Mouse (Mus musculus) MEL (cell line): ENCODE results near the gene Mrtfa. TPM values are rescaled to one million over a fixed set of nuclear protein-coding genes. Genes with fewer than 3 reads are reported as not detected.

ENCODE experiments used
- DNase-seq: peaks from one replicate; pipeline ENCODE4 v3.0.0; 2011; ENCODE audit warnings: low read depth, low spot score
- H3K27ac ChIP-seq: 2 replicates; pipeline ENCODE4 v1.5.1; 2012; ENCODE audit warnings: low read depth, mild to moderate bottlenecking, control low read depth, low read length, moderate library complexity; ENCODE audit not compliant: control insufficient read depth
- H3K27me3 ChIP-seq, 2 experiments: fragments of 150-350 bp in 1 of 2; sonication (generic) in 1 of 2; 2 replicates each; pipeline ENCODE4 v1.6.1; 2012; ENCODE audit warnings: low read length in 2 of 2, mild to moderate bottlenecking in 2 of 2, improper control_type of control experiment in 1 of 2, moderate library complexity in 1 of 2; ENCODE audit not compliant: insufficient read depth in 2 of 2, control insufficient read depth in 1 of 2
- H3K36me3 ChIP-seq, 2 experiments: 2 replicates each; pipeline ENCODE4 v1.6.1; 2012 to 2014; ENCODE audit warnings: low read length in 2 of 2, improper control_type of control experiment in 1 of 2, inconsistent platforms in 1 of 2, mild to moderate bottlenecking in 1 of 2; ENCODE audit not compliant: insufficient read depth in 2 of 2, control insufficient read depth in 1 of 2
- H3K4me1 ChIP-seq, 2 experiments: fragments of 150-350 bp in 1 of 2; sonication (generic) in 1 of 2; 2 replicates each; pipeline ENCODE4 v1.6.1; 2012; ENCODE audit warnings: low read length in 2 of 2, improper control_type of control experiment in 1 of 2, mild to moderate bottlenecking in 1 of 2; ENCODE audit not compliant: insufficient read depth in 2 of 2, control insufficient read depth in 1 of 2
- H3K4me3 ChIP-seq, 2 experiments: fragments of 150-350 bp in 1 of 2; sonication (generic) in 1 of 2; 2 replicates each; pipeline ENCODE4 v1.5.1; 2012; ENCODE audit warnings: low read depth in 2 of 2, low read length in 2 of 2, mild to moderate bottlenecking in 2 of 2, moderate library complexity in 2 of 2, control low read depth in 1 of 2, improper control_type of control experiment in 1 of 2; ENCODE audit not compliant: control insufficient read depth in 1 of 2, insufficient read depth in 1 of 2
- H3K79me2 ChIP-seq: 2 replicates; pipeline ENCODE4 v1.6.1; 2012; ENCODE audit warnings: mild to moderate bottlenecking, low read length, moderate library complexity; ENCODE audit not compliant: control insufficient read depth, poor library complexity, insufficient read depth
- H3K9ac ChIP-seq: 2 replicates; pipeline ENCODE4 v1.6.1; 2012; ENCODE audit warnings: low read depth, mild to moderate bottlenecking, control low read depth, low read length, moderate library complexity; ENCODE audit not compliant: control insufficient read depth, poor library complexity, severe bottlenecking
- H3K9me3 ChIP-seq: fragments of 150-350 bp; sonication (generic); replicated peaks from 2 replicates; pipeline ENCODE4 v1.6.1; 2012; ENCODE audit warnings: mild to moderate bottlenecking, low read length, improper control_type of control experiment, moderate library complexity; ENCODE audit not compliant: insufficient read depth
- BHLHE40 ChIP-seq: IDR thresholded peaks from 2 replicates; pipeline ENCODE4 v1.6.1; 2012; ENCODE audit warnings: low read depth, mild to moderate bottlenecking, inconsistent platforms, low read length, improper control_type of control experiment, borderline replicate concordance
- CTCF ChIP-seq, 3 experiments: IDR thresholded peaks in 2 of 3; conservative IDR thresholded peaks in 1 of 3; 2 replicates each; pipeline ENCODE4 v1.5.1; 2011 to 2012; ENCODE audit warnings: low read length in 3 of 3, low read depth in 2 of 3, mild to moderate bottlenecking in 2 of 3, improper control_type of control experiment in 1 of 3, inconsistent platforms in 1 of 3, mixed read lengths in 1 of 3, moderate library complexity in 1 of 3; ENCODE audit not compliant: control insufficient read depth in 1 of 3, insufficient read depth in 1 of 3, poor library complexity in 1 of 3, severe bottlenecking in 1 of 3
- ELF1 ChIP-seq: IDR thresholded peaks from 2 replicates; pipeline ENCODE4 v1.6.1; 2014; ENCODE audit warnings: low read depth, mild to moderate bottlenecking, inconsistent platforms, low read length, improper control_type of control experiment, moderate library complexity
- EP300 ChIP-seq, 2 experiments: IDR thresholded peaks; 2 replicates each; pipeline ENCODE4 v1.6.1; 2011; ENCODE audit warnings: improper control_type of control experiment in 2 of 2, low read length in 2 of 2, low read depth in 1 of 2, mild to moderate bottlenecking in 1 of 2
- GABPA ChIP-seq: IDR thresholded peaks from 2 replicates; pipeline ENCODE4 v1.6.1; 2012; ENCODE audit warnings: low read depth, mild to moderate bottlenecking, inconsistent platforms, low read length, improper control_type of control experiment, moderate library complexity
- JUND ChIP-seq: IDR thresholded peaks from 2 replicates; pipeline ENCODE4 v1.6.1; 2011; ENCODE audit warnings: low read depth, mild to moderate bottlenecking, improper control_type of control experiment, low read length
- MAFK ChIP-seq: IDR thresholded peaks from 2 replicates; pipeline ENCODE4 v1.6.1; 2011; ENCODE audit warnings: low read depth, mild to moderate bottlenecking, low read length, improper control_type of control experiment, borderline replicate concordance
- MAZ ChIP-seq: IDR thresholded peaks from 2 replicates; pipeline ENCODE4 v1.6.1; 2012; ENCODE audit warnings: low read depth, mild to moderate bottlenecking, inconsistent platforms, low read length, improper control_type of control experiment
- MEF2A ChIP-seq: IDR thresholded peaks from 2 replicates; pipeline ENCODE4 v1.6.1; 2014; ENCODE audit warnings: low read depth, mild to moderate bottlenecking, inconsistent platforms, low read length, improper control_type of control experiment; ENCODE audit not compliant: poor library complexity, insufficient replicate concordance, severe bottlenecking; ENCODE audit errors: extremely low read depth
- MXI1 ChIP-seq: IDR thresholded peaks from 2 replicates; pipeline ENCODE4 v1.6.1; 2011; ENCODE audit warnings: mild to moderate bottlenecking, low read depth, low read length, improper control_type of control experiment
- MYB ChIP-seq: IDR thresholded peaks from 2 replicates; pipeline ENCODE4 v1.6.1; 2011; ENCODE audit warnings: mild to moderate bottlenecking, low read depth, low read length, improper control_type of control experiment
- NELFE ChIP-seq: IDR thresholded peaks from 2 replicates; pipeline ENCODE4 v1.6.1; 2011; ENCODE audit warnings: low read depth, low read length, improper control_type of control experiment
- POLR2A ChIP-seq, 2 experiments: IDR thresholded peaks; 2 replicates each; pipeline ENCODE4 v1.6.1; 2011 to 2012; ENCODE audit warnings: low read length in 2 of 2, mild to moderate bottlenecking in 2 of 2, control low read depth in 1 of 2, improper control_type of control experiment in 1 of 2, low read depth in 1 of 2, moderate library complexity in 1 of 2; ENCODE audit not compliant: control insufficient read depth in 1 of 2, insufficient read depth in 1 of 2, poor library complexity in 1 of 2
- SIN3A ChIP-seq: IDR thresholded peaks from 2 replicates; pipeline ENCODE4 v1.6.1; 2012; ENCODE audit warnings: low read length, improper control_type of control experiment, inconsistent platforms
- TCF12 ChIP-seq: IDR thresholded peaks from 2 replicates; pipeline ENCODE4 v1.6.1; 2014; ENCODE audit warnings: low read depth, mild to moderate bottlenecking, inconsistent platforms, low read length, improper control_type of control experiment, moderate library complexity
- UBTF ChIP-seq: IDR thresholded peaks from 2 replicates; pipeline ENCODE4 v1.6.1; 2012; ENCODE audit warnings: low read depth, mild to moderate bottlenecking, inconsistent platforms, low read length, improper control_type of control experiment, moderate library complexity, borderline replicate concordance; ENCODE audit not compliant: insufficient read depth
- USF2 ChIP-seq, 2 experiments: IDR thresholded peaks; 2 replicates each; pipeline ENCODE4 v1.6.1; 2011 to 2012; ENCODE audit warnings: improper control_type of control experiment in 2 of 2, low read length in 2 of 2, borderline replicate concordance in 1 of 2, inconsistent platforms in 1 of 2, low read depth in 1 of 2, mild to moderate bottlenecking in 1 of 2; ENCODE audit not compliant: insufficient read depth in 1 of 2
- ZMIZ1 ChIP-seq: IDR thresholded peaks from 2 replicates; pipeline ENCODE4 v1.6.1; 2012; ENCODE audit warnings: low read depth, mild to moderate bottlenecking, inconsistent platforms, low read length, improper control_type of control experiment, moderate library complexity
- ZNF384 ChIP-seq: IDR thresholded peaks from 2 replicates; pipeline ENCODE4 v1.6.1; 2012; ENCODE audit warnings: low read depth, mild to moderate bottlenecking, inconsistent platforms, low read length, improper control_type of control experiment
- polyA plus RNA-seq, 2 experiments: library from polyadenylated mRNA; stranded (reverse) in 1 of 2; unstranded in 1 of 2; fragments of >175 nt in 1 of 2; fragments of >200 nt in 1 of 2; gene quantifications; 2 replicates each; pipeline versions ENCODE4 v1.2.1 to v1.2.4; 2012; ENCODE audit warnings: low replicate concordance in 2 of 2, low read depth in 1 of 2; ENCODE audit not compliant: insufficient read length in 2 of 2, insufficient read depth in 1 of 2, missing spikeins in 1 of 2
- total RNA-seq: library from RNA; depleted of rRNA; stranded (reverse); fragments of 300-350 nt; gene quantifications from 2 replicates; pipeline ENCODE4 v1.2.3, GENCODE M21; 2012

The Mrtfa gene
- total and polyA plus RNA-seq, 3 experiments = 2.6 to 11.9 TPM; not detected in 1

DNA sequence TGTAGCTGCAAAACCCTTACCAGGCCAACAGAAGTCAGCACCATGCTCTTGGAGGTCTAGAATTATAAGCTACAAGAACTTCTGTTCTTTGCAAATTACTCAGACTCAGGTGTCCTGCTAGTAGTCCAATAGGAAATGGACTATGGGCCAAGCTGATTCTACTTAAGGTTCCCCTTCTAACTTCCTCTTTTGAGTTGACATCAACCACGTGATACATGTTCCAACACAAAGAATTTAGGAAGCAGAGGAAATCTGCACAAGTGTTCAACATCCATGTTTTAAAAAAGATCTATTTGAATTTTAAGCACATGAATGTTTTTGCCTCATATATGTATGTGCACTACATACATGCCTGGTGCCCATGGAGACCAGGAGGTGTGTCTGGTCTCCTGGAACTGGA is 116.0 kb downstream of the Mrtfa start (continued):
- TF ChIP-seq NELFE (no peak), ELF1 (no peak), MAFK (no peak), MEF2A (no peak), BHLHE40 (no peak), UBTF (no peak), JUND (no peak), TCF12 (no peak), MAZ (no peak), POLR2A (IDR thresholded peaks at IDR 0.05; ENCODE audit: control insufficient read depth in 1 of 2, insufficient read depth in 1 of 2, low read depth in 1 of 2, low read length in 2 of 2, poor library complexity in 1 of 2) (no peak), EP300 (IDR thresholded peaks at IDR 0.05; ENCODE audit: low read depth in 1 of 2, low read length in 2 of 2) (peak in 1 of 2 experiments; percentile 35; a peak in 1 of 4 replicates)

DNA sequence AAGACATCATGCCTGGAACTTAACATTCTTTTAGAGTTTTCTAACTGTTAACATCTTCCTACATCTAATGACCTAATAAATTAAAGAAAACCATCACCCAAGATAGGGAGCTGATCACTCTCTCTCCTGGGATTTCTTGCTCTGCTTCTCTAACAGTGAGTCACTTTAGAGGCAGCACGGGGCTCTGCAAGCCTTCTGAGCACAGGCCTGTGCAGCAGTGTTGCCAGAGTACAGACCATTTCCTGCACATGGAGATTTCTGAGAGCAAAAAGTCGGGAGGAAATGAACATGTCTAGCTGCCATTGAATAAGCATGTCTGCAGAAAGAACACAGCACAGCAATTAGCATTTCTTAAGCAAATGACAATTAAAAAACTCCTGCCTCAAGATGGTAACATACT is 116.8 kb downstream of the Mrtfa start:
- no peak for DNase-seq
- TF ChIP-seq GABPA = no peak
- TF ChIP-seq MYB = no peak
- TF ChIP-seq EP300 (IDR thresholded peaks at IDR 0.05; ENCODE audit: low read depth in 1 of 2, low read length in 2 of 2) = no peak
- no peak for TF ChIP-seq MXI1
- TF ChIP-seq BHLHE40 = no peak
- TF ChIP-seq MAZ = no peak
- no peak for TF ChIP-seq CTCF (IDR thresholded peaks at IDR 0.05 in 2 of 3, conservative IDR thresholded peaks at IDR 0.05 in 1 of 3; ENCODE audit: control insufficient read depth in 1 of 3, insufficient read depth in 1 of 3, low read depth in 2 of 3, low read length in 3 of 3, poor library complexity in 1 of 3, severe bottlenecking in 1 of 3)
- TF ChIP-seq ZMIZ1 = no peak
- no peak for TF ChIP-seq SIN3A
- TF ChIP-seq ZNF384 = no peak
- no peak for TF ChIP-seq ELF1
- TF ChIP-seq USF2 (IDR thresholded peaks at IDR 0.05; ENCODE audit: borderline replicate concordance in 1 of 2, insufficient read depth in 1 of 2, low read depth in 1 of 2, low read length in 2 of 2) = no peak
- H3K27ac ChIP-seq = no peak overlapping the region

More for the DNA sequence above, 116.8 kb downstream of the Mrtfa start:
- H3K27me3 ChIP-seq = no peaks in the 10 kb centered on the region
- H3K79me2 ChIP-seq = no peaks in the 10 kb centered on the region
- no peak overlapping the region for H3K4me3 ChIP-seq
- peaks cover 0 to 7% of the 10 kb centered on the region in 2 experiments; a peak in 1 of 4 replicates for H3K4me1 ChIP-seq
- no peak overlapping the region for H3K9ac ChIP-seq
- H3K36me3 ChIP-seq = peaks cover 0 to 8% of the 10 kb centered on the region in 2 experiments; a peak in 2 of 4 replicates
- no peaks in the 10 kb centered on the region for H3K9me3 ChIP-seq
